Mouse (Mus musculus) C2C12 (cell line): Measurements from ENCODE around the gene Grid1.

ENCODE experiments used
- CEBPB ChIP-seq: IDR thresholded peaks from one replicate; pipeline ENCODE4 v1.6.1; 2011; ENCODE audit warnings: low read depth, mild to moderate bottlenecking, control low read depth, moderate library complexity
- CTCF ChIP-seq: IDR thresholded peaks from one replicate; pipeline ENCODE4 v1.5.1; 2011; ENCODE audit not compliant: control insufficient read depth, insufficient read depth, insufficient read length
- MAX ChIP-seq: IDR thresholded peaks from one replicate; pipeline ENCODE4 v1.6.1; 2011; ENCODE audit warnings: mild to moderate bottlenecking, control low read depth
- MYOD1 ChIP-seq: IDR thresholded peaks from one replicate; pipeline ENCODE4 v1.6.1; 2011; ENCODE audit warnings: low read depth; ENCODE audit not compliant: control insufficient read depth, insufficient read length
- MYOG ChIP-seq: IDR thresholded peaks from one replicate; pipeline ENCODE4 v1.6.1; 2011; ENCODE audit not compliant: control insufficient read depth, insufficient read length; ENCODE audit errors: extremely low read depth

GRCm38 (mm10) chr14:35159296-35159695, 339.4 kb downstream of the Grid1 start:
- no peak for TF ChIP-seq MAX
- TF ChIP-seq MYOD1, result no peak
- no peak for TF ChIP-seq MYOG
- TF ChIP-seq CTCF, result no peak
- no peak for TF ChIP-seq CEBPB
